Mouse (Mus musculus) bone marrow, adult 2 months (tissue): ENCODE data around the gene Hist1h1c.

Experiments
- CTCF ChIP-seq: fragments of 200-500 bp; IDR thresholded peaks from 2 replicates; pipeline ENCODE4 v1.5.1; 2011; ENCODE audit warnings: low read length, control low read depth; ENCODE audit not compliant: control insufficient read depth, insufficient read depth
- POLR2A ChIP-seq: fragments of 200-500 bp; IDR thresholded peaks from 2 replicates; pipeline ENCODE4 v1.6.1; 2011; ENCODE audit warnings: low read depth, mild to moderate bottlenecking, control low read depth, low read length, borderline replicate concordance; ENCODE audit not compliant: control insufficient read depth

- TF ChIP-seq CTCF (no peak), POLR2A (no peak)
Observed at GRCm38 (mm10) chr13:23743963-23744362, 5.4 kb downstream of the Hist1h1c start.
